Mouse (Mus musculus) ZHBTc4 (cell line): ENCODE measurements around the gene Abcc4.
A peak's percentile ranks its signal among the peaks of the same experiment; 100 is the strongest.

Source experiments
- DNase-seq: peaks from one replicate; pipeline ENCODE4 v3.0.0-alpha.2; 2011; ENCODE audit warnings: low read depth, low spot score

Gene Abcc4

GRCm38 (mm10) chr14:118712889-118713288 lies 6.9 kb upstream of the Abcc4 start:
- peak; percentile 81 for DNase-seq

- DNase-seq: no peak
Observed at GRCm38 (mm10) chr14:118710945-118711344, 4.9 kb upstream of the Abcc4 start.

GRCm38 (mm10) chr14:118709736-118710135 lies 3.7 kb upstream of the Abcc4 start:
- peak; percentile 95 for DNase-seq

- DNase-seq: no peak
Observed at GRCm38 (mm10) chr14:118708126-118708525, 2.1 kb upstream of the Abcc4 start.

GRCm38 (mm10) chr14:118706962-118707361 lies 943 bp upstream of the Abcc4 start:
- DNase-seq: no peak

GRCm38 (mm10) chr14:118705465-118705807 lies 583 bp downstream of the Abcc4 start:
- DNase-seq: no peak

- DNase-seq: no peak
Observed at GRCm38 (mm10) chr14:118703363-118703762, 2.7 kb downstream of the Abcc4 start.

GRCm38 (mm10) chr14:118701991-118702608 lies 3.9 kb downstream of the Abcc4 start:
- no peak for DNase-seq

GRCm38 (mm10) chr14:118700576-118700975 lies 5.4 kb downstream of the Abcc4 start:
- no peak for DNase-seq

- no peak for DNase-seq
Observed at GRCm38 (mm10) chr14:118699963-118700362, 6.1 kb downstream of the Abcc4 start.

GRCm38 (mm10) chr14:118699508-118699907 lies 6.5 kb downstream of the Abcc4 start:
- DNase-seq: no peak

- DNase-seq: peak; percentile 97
Observed at GRCm38 (mm10) chr14:118696556-118697289, 9.3 kb downstream of the Abcc4 start.

- DNase-seq: peak; percentile 62
Observed at GRCm38 (mm10) chr14:118695866-118696265, 10.2 kb downstream of the Abcc4 start.

- DNase-seq: no peak
Observed at GRCm38 (mm10) chr14:118694321-118694720, 11.7 kb downstream of the Abcc4 start.

GRCm38 (mm10) chr14:118691910-118692309 lies 14.1 kb downstream of the Abcc4 start:
- DNase-seq: no peak

- peak; percentile 82 for DNase-seq
Observed at GRCm38 (mm10) chr14:118691404-118691803, 14.6 kb downstream of the Abcc4 start.

- DNase-seq: no peak
Observed at GRCm38 (mm10) chr14:118690921-118691320, 15.1 kb downstream of the Abcc4 start.

- DNase-seq: no peak
Observed at GRCm38 (mm10) chr14:118690336-118690735, 15.7 kb downstream of the Abcc4 start.

GRCm38 (mm10) chr14:118688643-118689042 lies 17.4 kb downstream of the Abcc4 start:
- DNase-seq: no peak

- DNase-seq: peak; percentile 92
Observed at GRCm38 (mm10) chr14:118686861-118687260, 19.2 kb downstream of the Abcc4 start.

GRCm38 (mm10) chr14:118685572-118685971 lies 20.4 kb downstream of the Abcc4 start:
- no peak for DNase-seq

GRCm38 (mm10) chr14:118682339-118683034 lies 23.5 kb downstream of the Abcc4 start:
- DNase-seq: no peak

GRCm38 (mm10) chr14:118681087-118681486 lies 24.9 kb downstream of the Abcc4 start:
- DNase-seq: no peak
